In the genomic region with DNA sequence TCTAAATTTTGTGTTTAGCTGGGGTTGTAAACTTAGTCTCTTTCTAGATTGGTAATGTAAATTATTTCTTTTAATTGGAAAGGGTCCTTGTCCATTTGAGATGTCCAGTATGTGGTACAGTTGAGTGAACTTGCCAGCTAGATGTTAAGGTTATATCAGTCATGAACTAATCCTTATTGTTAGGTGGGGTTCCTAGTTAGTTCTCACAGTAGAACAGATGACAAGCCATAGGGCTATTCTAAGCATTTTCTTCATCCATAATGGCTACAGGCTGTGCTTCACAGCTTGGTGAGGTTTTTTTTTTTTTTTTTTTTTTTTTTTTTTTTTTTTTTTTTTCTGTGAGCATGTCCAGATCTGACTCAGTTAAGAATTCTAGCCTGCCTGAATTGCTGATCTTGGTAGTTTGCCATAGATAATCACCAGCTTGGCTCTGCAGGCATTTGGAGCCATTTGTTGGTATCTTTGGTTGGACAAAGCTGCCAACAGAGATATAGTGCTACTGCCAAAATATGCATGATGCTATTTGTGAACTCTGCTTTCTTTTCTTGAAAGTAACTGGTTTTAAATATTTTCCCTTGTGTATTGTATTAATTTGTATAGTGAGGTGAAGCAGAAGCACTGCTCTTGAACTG, we compare ENCODE assay signal across 13 mouse cellular contexts.
DNase-seq lines count a peak whose midpoint lies in the region.
"Had no signal": no experiment of that assay in that cellular context is flagged by ENCODE, and none has a peak within 500 bp of the region (broad histone marks: within the 10 kb centered on the region; RNA-seq: fewer than 3 reads in every experiment).

No protein-coding gene starts in this region.

- peak; percentile 5 for DNase-seq in layer of hippocampus, adult 9-11 months
- DNase-seq in layer of hippocampus, postnatal 25 days (ENCODE audit: extremely low spot score in 1 of 2, low spot score in 1 of 2): no peak
- peak; percentile 27 for DNase-seq in cerebellum, adult 11 months
- DNase-seq in cerebellum, adult 8-10 months: peak; percentile 36
- peak; percentile 40 to 54 for DNase-seq in cerebellum, postnatal 36 days
- DNase-seq in kidney, adult 18-20 months: no peak
- no peak for DNase-seq in lung, postnatal 14 days
- DNase-seq: adrenal gland, postnatal 10 days; gastrocnemius, postnatal 36 days; heart, postnatal 4 days; kidney, postnatal 4 days; liver, postnatal 0 days; lung, postnatal 10 days had no signal

Comparison
In these comparisons a context has a peak if more than half of its experiments do, and no peak if none do; other contexts are left out.
1. DNase-seq: peak in layer of hippocampus, adult 9-11 months (single experiment), cerebellum, adult 11 months (single experiment), cerebellum, adult 8-10 months (single experiment) and cerebellum, postnatal 36 days (2 of 2); none in layer of hippocampus, postnatal 25 days (0 of 2), kidney, adult 18-20 months (single experiment) and lung, postnatal 14 days (single experiment).